Mouse (Mus musculus) yolk sac, embryonic 10.5 days (tissue): Measurements from ENCODE around the gene Elk3.

ENCODE experiments used
- DNase-seq: peaks from one replicate; pipeline ENCODE4 v3.0.0-alpha.2; 2017; ENCODE audit warnings: low spot score

Gene Elk3

DNA sequence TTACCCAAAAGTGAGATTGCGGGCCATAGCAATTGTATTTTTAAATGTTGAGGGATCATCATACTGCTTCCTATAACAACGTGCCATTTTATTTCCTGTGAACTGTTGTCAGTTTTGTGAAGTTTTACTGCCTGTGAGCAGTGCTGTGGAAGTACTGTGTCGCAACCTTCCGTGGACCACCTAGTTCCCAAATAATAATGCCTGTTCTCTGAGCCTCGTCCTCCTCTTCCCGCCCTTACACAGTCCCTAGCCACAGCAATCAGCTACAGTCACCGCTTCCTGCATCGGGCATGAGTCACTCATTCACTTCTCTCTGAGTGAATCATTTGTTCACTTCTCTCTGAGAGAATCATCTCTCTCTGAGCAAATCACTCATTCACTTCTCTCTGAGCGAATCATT, 76.2 kb downstream of the Elk3 start:
- DNase-seq = no peak

DNA sequence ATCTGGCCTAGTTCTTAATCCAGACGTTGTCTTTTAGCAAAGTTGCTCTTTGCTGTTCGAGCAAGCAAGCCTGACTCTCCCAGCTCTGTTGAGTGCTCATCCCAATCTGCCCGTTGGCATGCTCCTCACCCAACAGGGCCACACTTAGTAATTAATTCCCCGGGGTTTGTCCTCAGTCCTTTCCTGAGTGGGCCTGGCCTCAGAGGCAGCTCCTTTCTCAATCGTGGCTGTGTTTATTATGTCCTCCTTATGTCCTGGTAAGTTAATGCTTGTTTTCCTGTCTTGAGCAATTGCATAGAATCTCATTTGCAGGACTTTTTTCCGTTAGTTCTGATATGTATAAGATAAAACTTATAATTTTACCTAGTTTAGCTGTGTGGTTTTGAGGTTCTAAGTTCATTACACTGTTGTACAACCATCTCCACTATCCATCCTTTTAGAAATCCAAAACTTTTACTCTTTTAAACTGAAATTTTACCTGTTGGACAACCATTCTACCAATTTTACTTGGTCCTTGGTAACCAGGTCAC, 77.2 kb downstream of the Elk3 start:
- no peak for DNase-seq

DNA sequence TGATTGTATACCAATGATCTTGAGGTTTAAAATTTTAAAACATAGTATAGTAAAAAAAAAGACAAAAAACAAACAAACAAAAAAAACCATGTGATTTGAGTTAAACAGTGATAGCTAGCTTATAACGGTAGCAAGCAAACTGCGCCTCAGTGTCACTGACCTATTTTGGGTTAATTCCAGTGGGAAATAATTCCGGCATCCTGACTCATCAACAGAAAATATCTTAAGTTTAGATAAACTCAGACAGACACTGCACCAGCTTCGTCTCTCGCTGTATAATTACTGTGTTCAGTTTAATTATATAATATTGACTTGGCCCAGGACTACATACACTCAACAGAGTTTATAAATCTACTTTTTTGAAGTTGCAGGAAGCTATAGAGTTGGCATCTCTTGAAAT, 79.0 kb downstream of the Elk3 start:
- DNase-seq = no peak

DNA sequence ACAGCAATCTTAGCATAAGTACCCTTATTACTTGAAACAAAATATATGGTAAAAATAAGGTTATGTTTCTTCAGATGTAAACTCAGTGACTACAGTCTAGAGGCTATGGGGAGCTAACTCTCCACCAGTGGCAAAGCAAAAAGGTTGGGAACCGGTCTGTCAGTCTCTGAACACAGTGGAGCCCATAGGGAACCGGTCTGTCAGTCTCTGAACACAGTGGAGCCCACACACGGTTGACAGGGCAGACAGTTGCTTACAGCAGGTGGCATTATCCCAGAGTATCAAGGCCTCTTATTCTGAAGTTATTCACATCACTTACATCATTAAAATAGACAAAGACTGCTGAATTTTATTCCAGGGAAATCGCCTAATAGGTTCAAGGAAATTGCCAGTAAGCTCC, 79.4 kb downstream of the Elk3 start:
- DNase-seq = no peak

DNA sequence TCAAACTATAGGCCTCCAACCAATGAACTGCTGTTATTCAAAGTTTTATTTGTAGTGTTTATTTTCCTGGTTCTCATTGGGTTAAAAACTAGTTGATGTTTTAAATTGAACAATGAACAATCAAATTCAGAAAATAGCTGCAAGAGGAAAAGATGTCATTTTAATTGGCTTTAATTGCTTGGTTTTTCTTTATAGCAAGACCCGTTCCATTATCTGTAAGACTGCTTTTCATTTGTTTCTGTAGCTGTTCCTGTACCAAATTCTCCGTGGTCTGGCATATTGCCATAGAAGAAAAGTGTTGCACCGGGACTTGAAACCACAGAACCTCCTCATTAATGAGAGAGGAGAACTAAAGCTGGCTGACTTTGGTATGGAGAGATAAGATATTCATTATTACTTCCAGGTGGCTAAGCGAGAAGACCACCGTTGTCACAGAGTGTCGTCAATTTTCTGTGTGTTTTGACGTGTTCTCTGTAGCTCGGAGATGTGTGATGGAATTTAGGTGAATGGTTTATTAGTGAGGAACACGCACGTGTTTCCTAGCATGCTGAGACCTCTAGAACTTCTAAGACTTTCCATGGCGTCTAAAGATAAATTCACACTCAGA, 82.4 kb downstream of the Elk3 start:
- DNase-seq = no peak

DNA sequence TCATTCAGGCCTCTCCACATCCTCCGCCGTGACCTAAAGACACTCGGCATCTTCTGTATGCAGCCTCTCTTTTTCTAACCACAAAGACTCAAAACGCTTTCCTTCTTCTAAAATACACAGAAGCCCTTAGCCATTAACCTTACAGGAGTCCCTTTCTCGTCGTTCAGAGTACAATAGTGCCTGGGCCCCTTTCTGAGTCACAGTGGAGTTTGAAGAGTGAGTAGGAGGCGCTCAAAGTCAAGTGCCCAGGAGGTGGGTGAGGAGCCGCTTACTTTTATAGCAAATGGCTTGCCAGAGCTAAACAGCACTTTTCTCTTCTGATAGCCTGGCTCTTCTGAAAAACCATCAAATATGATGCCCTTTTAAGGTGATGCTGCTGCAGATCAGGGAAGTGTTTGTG, 83.0 kb downstream of the Elk3 start:
- no peak for DNase-seq

DNA sequence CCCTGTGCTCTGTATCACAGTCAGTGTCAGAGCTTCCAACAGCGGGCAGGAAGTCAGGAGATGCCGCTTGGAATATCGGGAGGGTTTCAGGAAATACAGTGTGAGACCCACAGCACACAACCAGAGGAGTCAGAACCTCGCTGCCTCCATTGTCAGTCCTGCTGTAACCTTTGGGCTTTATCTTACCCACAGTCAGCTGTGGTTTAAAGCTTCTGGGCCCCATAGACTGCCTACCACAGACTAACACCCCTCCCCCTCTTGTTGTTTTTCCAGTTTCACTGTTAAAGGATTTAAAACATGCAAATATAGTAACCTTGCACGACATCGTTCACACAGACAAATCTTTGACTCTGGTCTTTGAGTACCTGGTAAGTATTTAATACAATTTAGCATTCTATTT, 85.2 kb downstream of the Elk3 start:
- DNase-seq = no peak

DNA sequence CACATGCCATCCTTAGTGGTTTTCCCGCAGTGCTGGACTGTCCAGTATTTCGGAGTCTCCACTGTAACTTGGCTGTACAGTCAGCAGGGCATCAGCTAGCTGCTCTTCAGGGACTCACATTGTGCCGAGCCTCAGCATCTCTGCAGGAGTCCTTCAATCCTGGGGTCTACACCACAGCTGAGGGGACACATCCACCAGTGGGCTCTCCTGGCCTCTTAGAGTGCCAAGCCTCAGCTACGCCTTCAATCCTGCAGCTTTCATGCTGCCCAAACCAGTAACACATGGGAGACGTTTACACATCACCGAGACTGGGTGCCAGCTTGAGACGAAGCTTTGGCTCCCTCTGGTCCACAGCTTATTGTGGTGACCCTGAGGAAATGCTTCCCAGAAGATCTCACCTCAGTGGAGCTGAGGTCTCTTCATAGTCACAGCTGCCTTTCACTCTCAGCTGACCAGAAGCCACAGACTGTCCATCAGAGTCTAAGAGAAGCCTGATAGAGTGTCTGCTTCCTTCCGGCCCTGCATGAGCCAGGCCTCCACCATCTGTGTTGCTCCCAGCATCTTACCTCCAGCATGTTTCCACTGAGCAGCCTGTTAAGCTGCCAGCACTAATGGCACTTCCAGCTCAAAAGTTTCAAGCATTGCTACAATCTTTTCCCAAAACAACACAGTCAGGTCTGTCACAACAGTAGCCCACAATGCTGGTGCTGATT, 95.7 kb downstream of the Elk3 start:
- no peak for DNase-seq

DNA sequence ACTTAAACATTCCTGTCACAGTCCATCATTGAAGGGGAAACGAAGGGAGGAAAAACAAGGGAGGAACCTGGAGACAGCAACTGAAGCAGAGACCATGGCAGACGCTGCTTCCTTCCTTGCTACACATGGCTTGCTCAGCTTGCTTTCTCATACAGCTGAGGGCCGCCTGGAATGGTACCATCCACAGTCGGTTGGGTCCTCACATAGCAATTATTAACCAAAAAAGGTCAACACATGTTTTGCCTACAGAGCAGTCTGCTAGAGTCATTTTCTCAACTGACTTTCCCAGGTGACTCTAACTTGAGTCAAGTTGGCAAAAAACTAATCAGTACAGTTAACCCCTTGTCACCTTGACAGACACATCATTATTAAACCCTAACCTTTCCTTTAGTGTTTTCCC, 96.7 kb downstream of the Elk3 start:
- DNase-seq = peak; percentile 54

DNA sequence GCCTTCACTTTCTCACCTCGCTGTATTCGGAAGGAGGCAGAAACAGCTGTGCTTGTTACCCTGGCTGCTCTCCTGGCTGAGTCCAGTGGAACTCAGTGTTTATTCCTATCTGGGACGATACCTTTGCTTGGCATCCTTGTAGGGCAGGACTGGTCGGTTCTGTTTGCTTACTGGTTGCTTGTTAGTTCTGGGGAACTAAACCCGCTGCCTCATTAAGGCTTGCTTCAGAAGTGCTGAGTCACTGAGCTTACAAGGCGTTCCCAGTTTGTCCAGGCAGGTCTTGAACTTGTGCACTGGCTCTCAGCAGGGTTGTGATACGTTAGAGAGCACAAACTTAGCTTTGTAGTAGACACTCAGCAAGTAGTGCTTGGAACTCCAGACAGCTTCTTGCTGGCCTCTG, 97.6 kb downstream of the Elk3 start:
- DNase-seq = no peak

DNA sequence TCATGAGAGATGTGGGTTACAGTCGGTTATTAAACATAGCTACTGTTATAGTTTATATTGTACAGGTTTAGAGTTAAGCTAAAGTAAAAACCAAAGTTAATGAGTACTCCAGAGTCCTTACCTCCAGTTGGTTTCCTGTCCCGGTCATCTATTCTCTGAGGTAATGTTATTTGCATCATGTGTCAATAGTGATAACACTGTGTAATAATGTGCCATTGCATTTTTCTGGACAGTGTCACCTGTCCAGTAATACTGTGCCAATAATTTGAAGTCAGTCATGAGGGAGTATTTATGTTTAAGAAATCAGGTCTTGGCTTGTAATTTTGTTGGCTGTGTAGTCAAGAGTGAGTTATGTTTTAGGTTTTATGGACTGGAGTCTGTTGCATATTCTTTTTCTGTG, 98.2 kb downstream of the Elk3 start:
- no peak for DNase-seq

DNA sequence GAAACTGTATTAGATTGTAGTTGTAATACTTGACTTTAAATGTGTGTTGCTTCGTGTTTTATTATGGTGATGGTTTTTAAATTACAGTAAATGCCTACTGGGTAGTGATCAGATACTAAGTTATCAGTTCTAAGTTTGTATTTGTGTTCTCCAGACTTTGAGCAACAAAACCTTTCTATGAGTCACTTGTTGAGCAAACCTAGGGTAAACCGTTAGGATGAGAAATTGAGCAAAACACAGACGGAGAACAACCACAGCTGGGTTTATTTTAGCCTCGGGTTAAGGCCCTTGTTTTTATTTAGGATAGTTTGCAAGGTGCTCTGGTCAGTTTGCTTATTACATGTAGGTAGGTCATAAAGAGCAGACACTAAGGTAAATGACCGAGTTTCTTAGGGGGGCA, 103.8 kb downstream of the Elk3 start:
- no peak for DNase-seq

DNA sequence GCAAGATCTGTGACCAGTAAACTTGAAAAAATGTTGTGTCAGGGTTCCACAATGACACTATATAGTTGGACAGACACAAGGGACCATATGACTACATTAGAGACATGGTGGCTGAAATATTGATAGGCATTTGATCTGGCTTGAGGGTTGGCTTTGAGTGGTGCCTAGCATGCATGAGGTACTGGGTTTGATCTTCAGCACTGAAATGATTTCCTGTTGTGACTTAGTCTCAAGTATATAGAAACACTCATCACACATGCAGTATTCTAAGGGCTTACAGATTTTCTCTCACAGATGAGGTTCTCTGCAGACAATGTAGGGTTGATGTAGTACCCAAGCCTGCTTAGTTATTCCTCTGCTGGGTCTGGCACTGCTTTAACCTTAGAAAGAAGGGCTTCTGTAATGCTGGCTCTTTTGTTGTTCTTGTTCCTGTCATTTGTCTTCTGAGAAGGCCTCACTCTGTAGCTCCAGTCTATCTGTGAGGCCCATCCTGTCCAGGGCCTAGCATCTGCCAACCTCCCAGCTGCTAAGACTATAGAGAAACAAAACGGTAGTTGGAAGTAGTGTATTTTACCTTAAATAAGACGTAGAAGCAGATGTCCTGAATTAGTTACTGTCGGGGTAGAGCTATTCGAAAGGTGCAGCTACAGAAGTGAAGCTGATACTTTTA, 105.5 kb downstream of the Elk3 start:
- DNase-seq = no peak

DNA sequence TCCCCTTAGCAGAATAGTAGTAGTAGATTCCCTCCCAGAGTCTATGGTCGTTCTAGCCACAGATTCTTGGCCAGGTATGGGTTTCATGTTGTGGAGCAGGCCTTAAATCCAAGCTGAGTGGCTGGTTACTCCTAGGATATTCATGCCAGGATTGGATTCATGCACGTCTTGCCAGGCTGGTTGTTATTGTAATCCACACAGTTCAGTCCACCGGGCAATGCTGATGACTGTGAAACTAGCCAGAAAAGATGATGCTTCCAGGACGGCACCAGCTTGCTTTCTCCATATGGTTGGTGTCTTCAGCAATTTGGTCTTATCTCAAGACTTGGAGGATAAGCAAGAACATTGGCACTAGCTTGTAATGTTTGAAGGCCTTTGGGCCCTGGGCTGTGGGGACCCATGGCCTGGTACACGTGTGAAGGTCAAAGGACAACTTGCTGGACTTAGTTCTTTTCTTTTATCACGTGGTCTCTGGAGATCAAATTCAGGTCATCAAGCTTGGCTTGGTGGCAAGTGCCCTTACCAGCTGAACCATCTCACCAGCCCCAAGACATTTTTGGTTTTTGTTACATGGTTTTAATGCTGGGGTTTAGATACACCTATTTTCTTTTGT, 109.0 kb downstream of the Elk3 start:
- DNase-seq = no peak

DNA sequence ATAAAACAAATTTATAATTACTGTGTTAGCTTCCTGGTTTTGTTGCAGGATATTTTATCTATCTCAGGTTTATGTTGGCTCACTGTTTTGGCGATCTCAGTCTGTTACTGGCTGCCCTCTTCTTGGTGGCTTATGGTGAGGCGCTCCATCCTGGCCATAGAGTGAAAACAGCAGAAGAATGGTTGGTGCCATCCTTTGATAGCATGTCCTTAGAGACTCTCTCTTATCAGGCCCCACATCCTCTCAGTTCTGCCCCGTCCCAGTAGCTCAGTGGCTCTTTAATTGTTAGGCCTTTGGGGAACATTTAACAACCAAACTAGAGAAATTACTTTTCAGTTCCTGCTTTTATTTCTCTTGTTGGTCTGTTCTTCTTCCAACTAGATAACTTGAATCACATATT, 112.0 kb downstream of the Elk3 start:
- no peak for DNase-seq
